Mouse (Mus musculus): ENCODE measurements at regions not wholly inside any gene's neighbourhood (a gene's known extent, or its start where the extent isn't known, plus 50 kb on each side); places are given as distances from the start of the nearest gene placed in this dataset.
A peak's percentile ranks its signal among the peaks of the same experiment; 100 is the strongest.

GRCm38 (mm10) chr9:61207423-61208150 lies 164.6 kb upstream of the Tle3 start:
- Histone ChIP-seq H3K9me3 (ENCODE audit: control insufficient read depth, low read length) (no peaks in the 10 kb centered on the region), H3K9ac (ENCODE audit: low read depth, low read length) (no peak overlapping the region), H3K4me1 (ENCODE audit: control insufficient read depth, insufficient read depth, low read length) (no peaks in the 10 kb centered on the region), H3K36me3 (ENCODE audit: control insufficient read depth, insufficient read depth, low read length) (no peaks in the 10 kb centered on the region), H3K4me3 (ENCODE audit: low read depth, low read length) (no peak overlapping the region), H3K4me2 (ENCODE audit: low read depth, low read length) (no peak overlapping the region), H3K27ac (replicated peaks; ENCODE audit: low read depth, low read length) (no peak overlapping the region), H3K27me3 (replicated peaks; ENCODE audit: control insufficient read depth, insufficient read depth, low read length) (no peaks in the 10 kb centered on the region; the same call in 1 of the 2 replicates)
- 81% methylated on average over 13 of the region's 13 CpGs for WGBS
- DNase-seq (ENCODE audit: low spot score), result no peak
- no peak for ATAC-seq (ENCODE audit: low read depth)

- Histone ChIP-seq H3K4me3 (ENCODE audit: low read depth, low read length) (no peak overlapping the region), H3K27ac (replicated peaks; ENCODE audit: low read depth, low read length) (no peak overlapping the region), H3K9me3 (ENCODE audit: control insufficient read depth, low read length) (no peaks in the 10 kb centered on the region), H3K9ac (ENCODE audit: low read depth, low read length) (no peak overlapping the region), H3K4me1 (ENCODE audit: control insufficient read depth, insufficient read depth, low read length) (peaks cover 7% of the 10 kb centered on the region), H3K27me3 (replicated peaks; ENCODE audit: control insufficient read depth, insufficient read depth, low read length) (no peaks in the 10 kb centered on the region; the same call in 1 of the 2 replicates), H3K36me3 (ENCODE audit: control insufficient read depth, insufficient read depth, low read length) (no peaks in the 10 kb centered on the region), H3K4me2 (ENCODE audit: low read depth, low read length) (no peak overlapping the region)
- WGBS, result 65% methylated on average over 4 of the region's 4 CpGs
- DNase-seq (ENCODE audit: low spot score) (no peak), ATAC-seq (ENCODE audit: low read depth) (no peak)
Measured at GRCm38 (mm10) chr9:61211627-61212026, 160.5 kb upstream of the Tle3 start.

GRCm38 (mm10) chr9:61214943-61215342 lies 157.2 kb upstream of the Tle3 start:
- no peak overlapping the region for H3K27ac ChIP-seq (replicated peaks; ENCODE audit: low read depth, low read length)
- peak; percentile 52 for DNase-seq (ENCODE audit: low spot score)
- H3K4me2 ChIP-seq (ENCODE audit: low read depth, low read length), result no peak overlapping the region
- H3K9me3 ChIP-seq (ENCODE audit: control insufficient read depth, low read length), result no peaks in the 10 kb centered on the region
- H3K4me3 ChIP-seq (ENCODE audit: low read depth, low read length), result no peak overlapping the region
- no peak overlapping the region for H3K9ac ChIP-seq (ENCODE audit: low read depth, low read length)
- no peaks in the 10 kb centered on the region for H3K36me3 ChIP-seq (ENCODE audit: control insufficient read depth, insufficient read depth, low read length)
- 38% methylated on average over 5 of the region's 6 CpGs for WGBS
- ATAC-seq (ENCODE audit: low read depth), result no peak
- no peaks in the 10 kb centered on the region; the same call in 1 of the 2 replicates for H3K27me3 ChIP-seq (replicated peaks; ENCODE audit: control insufficient read depth, insufficient read depth, low read length)
- peaks cover 7% of the 10 kb centered on the region for H3K4me1 ChIP-seq (ENCODE audit: control insufficient read depth, insufficient read depth, low read length)

GRCm38 (mm10) chr9:61216012-61216770 lies 156.0 kb upstream of the Tle3 start:
- no peaks in the 10 kb centered on the region; the same call in 1 of the 2 replicates for H3K27me3 ChIP-seq (replicated peaks; ENCODE audit: control insufficient read depth, insufficient read depth, low read length)
- H3K4me2 ChIP-seq (ENCODE audit: low read depth, low read length), result no peak overlapping the region
- H3K36me3 ChIP-seq (ENCODE audit: control insufficient read depth, insufficient read depth, low read length), result no peaks in the 10 kb centered on the region
- H3K9ac ChIP-seq (ENCODE audit: low read depth, low read length), result no peak overlapping the region
- H3K4me1 ChIP-seq (ENCODE audit: control insufficient read depth, insufficient read depth, low read length), result peaks cover 7% of the 10 kb centered on the region
- no peak overlapping the region for H3K4me3 ChIP-seq (ENCODE audit: low read depth, low read length)
- no peak for ATAC-seq (ENCODE audit: low read depth)
- WGBS, result 76% methylated on average over 13 of the region's 13 CpGs
- DNase-seq (ENCODE audit: low spot score), result no peak
- H3K9me3 ChIP-seq (ENCODE audit: control insufficient read depth, low read length), result no peaks in the 10 kb centered on the region
- H3K27ac ChIP-seq (replicated peaks; ENCODE audit: low read depth, low read length), result no peak overlapping the region

- no peaks in the 10 kb centered on the region for H3K36me3 ChIP-seq (ENCODE audit: control insufficient read depth, insufficient read depth, low read length)
- H3K9me3 ChIP-seq (ENCODE audit: control insufficient read depth, low read length), result peaks cover 8% of the 10 kb centered on the region; the same call in 1 of the 2 replicates
- peaks cover 6% of the 10 kb centered on the region for H3K4me1 ChIP-seq (ENCODE audit: control insufficient read depth, insufficient read depth, low read length)
- H3K4me3 ChIP-seq (ENCODE audit: low read depth, low read length), result no peak overlapping the region
- H3K4me2 ChIP-seq (ENCODE audit: low read depth, low read length), result no peak overlapping the region
- H3K27ac ChIP-seq (replicated peaks; ENCODE audit: low read depth, low read length), result no peak overlapping the region
- no peak for DNase-seq (ENCODE audit: low spot score)
- no peaks in the 10 kb centered on the region for H3K27me3 ChIP-seq (replicated peaks; ENCODE audit: control insufficient read depth, insufficient read depth, low read length)
- 81% methylated on average over 9 of the region's 9 CpGs for WGBS
- H3K9ac ChIP-seq (ENCODE audit: low read depth, low read length), result no peak overlapping the region
- ATAC-seq (ENCODE audit: low read depth), result peak; percentile 63; the same call in 1 of the 2 replicates
Measured at GRCm38 (mm10) chr9:61220017-61220416, 152.1 kb upstream of the Tle3 start.

- H3K27ac ChIP-seq (replicated peaks; ENCODE audit: low read depth, low read length), result no peak overlapping the region
- ATAC-seq (ENCODE audit: low read depth) (no peak), DNase-seq (ENCODE audit: low spot score) (no peak)
- H3K4me3 ChIP-seq (ENCODE audit: low read depth, low read length), result no peak overlapping the region
- no peaks in the 10 kb centered on the region for H3K36me3 ChIP-seq (ENCODE audit: control insufficient read depth, insufficient read depth, low read length)
- no peaks in the 10 kb centered on the region for H3K27me3 ChIP-seq (replicated peaks; ENCODE audit: control insufficient read depth, insufficient read depth, low read length)
- H3K4me1 ChIP-seq (ENCODE audit: control insufficient read depth, insufficient read depth, low read length), result peaks cover 2% of the 10 kb centered on the region; the same call in 1 of the 2 replicates
- no peak overlapping the region for H3K9ac ChIP-seq (ENCODE audit: low read depth, low read length)
- H3K4me2 ChIP-seq (ENCODE audit: low read depth, low read length), result no peak overlapping the region
- 87% methylated on average over 18 of the region's 18 CpGs for WGBS
- peaks cover 8% of the 10 kb centered on the region; the same call in 1 of the 2 replicates for H3K9me3 ChIP-seq (ENCODE audit: control insufficient read depth, low read length)
Measured at GRCm38 (mm10) chr9:61222212-61223003, 149.8 kb upstream of the Tle3 start.

- no peak for ATAC-seq (ENCODE audit: low read depth)
- DNase-seq (ENCODE audit: low spot score), result no peak
- Histone ChIP-seq H3K4me3 (ENCODE audit: low read depth, low read length) (no peak overlapping the region), H3K4me2 (ENCODE audit: low read depth, low read length) (no peak overlapping the region), H3K36me3 (ENCODE audit: control insufficient read depth, insufficient read depth, low read length) (no peaks in the 10 kb centered on the region), H3K27me3 (replicated peaks; ENCODE audit: control insufficient read depth, insufficient read depth, low read length) (no peaks in the 10 kb centered on the region), H3K9me3 (ENCODE audit: control insufficient read depth, low read length) (peaks cover 8% of the 10 kb centered on the region; the same call in 1 of the 2 replicates), H3K9ac (ENCODE audit: low read depth, low read length) (no peak overlapping the region), H3K4me1 (ENCODE audit: control insufficient read depth, insufficient read depth, low read length) (peaks cover 10% of the 10 kb centered on the region), H3K27ac (replicated peaks; ENCODE audit: low read depth, low read length) (no peak overlapping the region)
- 78% methylated on average over 4 of the region's 4 CpGs for whole genome bisulfite sequencing
Measured at GRCm38 (mm10) chr9:61225020-61225652, 147.0 kb upstream of the Tle3 start.

GRCm38 (mm10) chr9:61225882-61226281 lies 146.3 kb upstream of the Tle3 start:
- Histone ChIP-seq H3K9ac (ENCODE audit: low read depth, low read length) (no peak overlapping the region), H3K9me3 (ENCODE audit: control insufficient read depth, low read length) (peaks cover 8% of the 10 kb centered on the region; the same call in 1 of the 2 replicates), H3K36me3 (ENCODE audit: control insufficient read depth, insufficient read depth, low read length) (no peaks in the 10 kb centered on the region), H3K27me3 (replicated peaks; ENCODE audit: control insufficient read depth, insufficient read depth, low read length) (no peaks in the 10 kb centered on the region), H3K4me1 (ENCODE audit: control insufficient read depth, insufficient read depth, low read length) (peaks cover 10% of the 10 kb centered on the region), H3K4me3 (ENCODE audit: low read depth, low read length) (no peak overlapping the region), H3K27ac (replicated peaks; ENCODE audit: low read depth, low read length) (no peak overlapping the region), H3K4me2 (ENCODE audit: low read depth, low read length) (no peak overlapping the region)
- DNase-seq (ENCODE audit: low spot score) (no peak), ATAC-seq (ENCODE audit: low read depth) (no peak)
- 90% methylated on average over 1 of the region's 1 CpGs for WGBS

Data from embryonic facial prominence, embryonic 14.5 days (tissue).